Mouse (Mus musculus) hindbrain, embryonic 12.5 days (tissue): Measurements from ENCODE around the gene BC005624. TPM values are rescaled to one million over a fixed set of nuclear protein-coding genes. Genes with fewer than 3 reads are reported as not detected.

Experiments used
- ATAC-seq: fragments of 200-750 bp; cut with Nextera tagmentation; 2 replicates; pipeline ENCODE4 v1.8.0; 2017; ENCODE audit warnings: moderate TSS enrichment; ENCODE audit not compliant: low FRiP score
- H3K27ac ChIP-seq: fragments of 300-500 bp; sonication (generic); 2 replicates; pipeline ENCODE4 v1.5.1; 2016; ENCODE audit warnings: mild to moderate bottlenecking
- H3K27me3 ChIP-seq: fragments of 300-500 bp; sonication (generic); 2 replicates; pipeline ENCODE4 v1.6.1; 2016; ENCODE audit warnings: mild to moderate bottlenecking
- H3K36me3 ChIP-seq: fragments of 300-500 bp; sonication (generic); 2 replicates; pipeline ENCODE4 v1.6.1; 2016; ENCODE audit warnings: mild to moderate bottlenecking
- H3K4me1 ChIP-seq: fragments of 300-500 bp; sonication (generic); 2 replicates; pipeline ENCODE4 v1.6.1; 2016
- H3K4me2 ChIP-seq: fragments of 300-500 bp; sonication (generic); replicated peaks from 2 replicates; pipeline ENCODE4 v1.6.1; 2016; ENCODE audit warnings: mild to moderate bottlenecking
- H3K4me3 ChIP-seq: fragments of 300-500 bp; sonication (generic); 2 replicates; pipeline ENCODE4 v1.5.1; 2016; ENCODE audit warnings: mild to moderate bottlenecking
- H3K9ac ChIP-seq: fragments of 300-500 bp; sonication (generic); 2 replicates; pipeline ENCODE4 v1.6.1; 2016; ENCODE audit warnings: mild to moderate bottlenecking, moderate library complexity
- H3K9me3 ChIP-seq: fragments of 300-500 bp; sonication (generic); replicated peaks from 2 replicates; pipeline ENCODE4 v1.6.1; 2016; ENCODE audit warnings: mild to moderate bottlenecking
- WGBS: fragments of 180-500 bp; shearing (Covaris S2); methylation state at CpG from one replicate; pipeline ENCODE4 v1.1.7; 2016; 5-methylcytosine and 5-hydroxymethylcytosine counted together
- polyA plus RNA-seq: library from polyadenylated mRNA; unstranded; fragments of >200 nt; fragmentation: Nextera tagmentation; extraction: Ambion mirVana; gene quantifications from 2 replicates; pipeline ENCODE4 v1.2.1, GENCODE M21; 2016

BC005624 gene
- polyA plus RNA-seq, 1 experiment from 2014 or later, result 75.2 TPM

- 0 out of 2 replicates have a peak, but pooled peaks cover 6% of the 10 kb centered on the region for H3K4me1 ChIP-seq
- H3K4me3 ChIP-seq, result no peak overlapping the region
- H3K27ac ChIP-seq, result no peak overlapping the region
- H3K9me3 ChIP-seq, result no peaks in the 10 kb centered on the region
- WGBS, result 77% methylated on average over 3 of the region's 3 CpGs
- no peaks in the 10 kb centered on the region for H3K27me3 ChIP-seq
- no peak for ATAC-seq
- no peak overlapping the region for H3K4me2 ChIP-seq
- H3K9ac ChIP-seq, result no peak overlapping the region
- no peaks in the 10 kb centered on the region for H3K36me3 ChIP-seq
These were observed 58.9 kb downstream of the BC005624 start for GRCm38 (mm10) chr2:30923099-30923498.

Other genes with a start within 250 kb of the BC005624 start
- 1.9 and 2.2 TPM in 2 replicates for gene 1700001O22Rik, start 178.5 kb downstream of the BC005624 start, polyA plus RNA-seq
- gene Ntmt1, start 174.4 kb downstream of the BC005624 start, polyA plus RNA-seq, result 97.2 and 102 TPM in 2 replicates
- 38.9 and 40.6 TPM in 2 replicates for gene Asb6, start 151.9 kb downstream of the BC005624 start, polyA plus RNA-seq
- 38.8 and 38.9 TPM in 2 replicates for gene Prrx2, start 147.2 kb downstream of the BC005624 start, polyA plus RNA-seq
- gene Ptges, start 52.3 kb downstream of the BC005624 start, polyA plus RNA-seq, result 4.7 and 7.1 TPM in 2 replicates
- 22.9 and 23.2 TPM in 2 replicates for gene Tor1b, start 29.2 kb downstream of the BC005624 start, polyA plus RNA-seq
- 77.1 and 77.7 TPM in 2 replicates for gene Tor1a, start 14.3 kb downstream of the BC005624 start, polyA plus RNA-seq
- gene Usp20, start 78 bp upstream of the BC005624 start, polyA plus RNA-seq, result 35.0 and 37.9 TPM in 2 replicates
- 18.7 and 19.9 TPM in 2 replicates for gene Fnbp1, start 159.8 kb upstream of the BC005624 start, polyA plus RNA-seq
- 43.1 and 46.6 TPM in 2 replicates for gene Gpr107, start 170.1 kb upstream of the BC005624 start, polyA plus RNA-seq